Mouse (Mus musculus) lung, embryonic 16.5 days (tissue): ENCODE measurements around the gene Csrnp2. TPM values are rescaled to one million over a fixed set of nuclear protein-coding genes. Genes with fewer than 3 reads are reported as not detected.

ENCODE experiments used
- ATAC-seq: fragments of 200-750 bp; cut with Nextera tagmentation; 2 replicates; pipeline ENCODE4 v1.8.0; 2017; ENCODE audit warnings: low read depth, mild to moderate bottlenecking, moderate library complexity
- H3K27ac ChIP-seq: fragments of 300-500 bp; sonication (generic); 2 replicates; pipeline ENCODE4 v1.5.1; 2014; ENCODE audit warnings: mild to moderate bottlenecking, control low read depth, low read length
- H3K27me3 ChIP-seq: fragments of 300-500 bp; sonication (generic); 2 replicates; pipeline ENCODE4 v1.6.1; 2014; ENCODE audit warnings: low read depth, low read length, mixed read lengths; ENCODE audit not compliant: control insufficient read depth, insufficient read depth
- H3K36me3 ChIP-seq: fragments of 300-500 bp; sonication (generic); 2 replicates; pipeline ENCODE4 v1.6.1; 2014; ENCODE audit warnings: low read length; ENCODE audit not compliant: control insufficient read depth, insufficient read depth
- H3K4me1 ChIP-seq: fragments of 300-500 bp; sonication (generic); replicated peaks from 2 replicates; pipeline ENCODE4 v1.6.1; 2014; ENCODE audit warnings: low read length, mixed read lengths; ENCODE audit not compliant: control insufficient read depth, insufficient read depth
- H3K4me2 ChIP-seq: fragments of 300-500 bp; sonication (generic); 2 replicates; pipeline ENCODE4 v1.6.1; 2014; ENCODE audit warnings: low read depth, low read length, control low read depth
- H3K4me3 ChIP-seq: fragments of 300-500 bp; sonication (generic); 2 replicates; pipeline ENCODE4 v1.5.1; 2014; ENCODE audit warnings: mild to moderate bottlenecking, low read length, control low read depth
- H3K9ac ChIP-seq: fragments of 300-500 bp; sonication (generic); 2 replicates; pipeline ENCODE4 v1.6.1; 2014; ENCODE audit warnings: low read length, control low read depth
- H3K9me3 ChIP-seq: fragments of 300-500 bp; sonication (generic); 2 replicates; pipeline ENCODE4 v1.6.1; 2016; ENCODE audit warnings: low read length; ENCODE audit not compliant: control insufficient read depth
- WGBS: fragments of 180-500 bp; shearing (Covaris S2); extraction: QIAGEN DNeasy Blood & Tissue Kit; methylation state at CpG from one replicate; pipeline ENCODE4 v1.1.7; 2014; 5-methylcytosine and 5-hydroxymethylcytosine counted together
- polyA plus RNA-seq: library from polyadenylated mRNA; unstranded; fragments of >200 nt; fragmentation: Nextera tagmentation; extraction: Ambion mirVana; gene quantifications from 2 replicates; pipeline ENCODE4 v1.2.1, GENCODE M21; 2015

The Csrnp2 gene
- polyA plus RNA-seq, 1 experiment from 2014 or later, result 10.6 TPM

GRCm38 (mm10) chr15:100452486-100452885 lies 42.8 kb downstream of the Csrnp2 start:
- Histone ChIP-seq H3K36me3 (no peaks in the 10 kb centered on the region), H3K9me3 (no peaks in the 10 kb centered on the region), H3K4me1 (no peaks in the 10 kb centered on the region), H3K27ac (no peak overlapping the region), H3K4me2 (no peak overlapping the region), H3K4me3 (no peak overlapping the region), H3K9ac (no peak overlapping the region), H3K27me3 (no peaks in the 10 kb centered on the region)
- no peak for ATAC-seq
- WGBS, result 77% methylated on average over 11 of the region's 11 CpGs

DNA sequence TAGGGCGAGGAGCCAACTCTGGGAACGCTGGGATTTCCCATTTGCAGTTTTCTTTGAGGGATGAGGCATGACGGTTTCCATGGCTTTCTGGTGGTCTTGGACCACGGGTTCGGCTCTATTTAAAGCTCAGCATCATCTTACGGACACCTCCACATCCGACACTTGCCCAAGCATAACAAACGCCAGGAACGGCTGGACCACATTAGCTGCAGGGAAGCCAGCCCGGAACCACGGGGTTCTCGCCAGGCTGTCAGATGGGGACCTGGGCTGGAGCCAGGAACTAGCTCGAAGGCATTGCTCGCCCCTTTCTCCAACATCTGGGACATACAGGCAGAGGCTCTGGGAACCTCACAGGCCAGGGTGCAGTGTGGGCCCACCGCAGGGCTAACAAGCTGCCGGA lies 44.0 kb downstream of the Csrnp2 start:
- WGBS, result 51% methylated on average over 16 of the region's 16 CpGs
- Histone ChIP-seq H3K4me1 (no peaks in the 10 kb centered on the region), H3K4me2 (no peak overlapping the region), H3K4me3 (no peak overlapping the region), H3K9ac (no peak overlapping the region), H3K27ac (no peak overlapping the region), H3K9me3 (no peaks in the 10 kb centered on the region), H3K27me3 (no peaks in the 10 kb centered on the region), H3K36me3 (no peaks in the 10 kb centered on the region)
- peak; percentile 76 for ATAC-seq

DNA sequence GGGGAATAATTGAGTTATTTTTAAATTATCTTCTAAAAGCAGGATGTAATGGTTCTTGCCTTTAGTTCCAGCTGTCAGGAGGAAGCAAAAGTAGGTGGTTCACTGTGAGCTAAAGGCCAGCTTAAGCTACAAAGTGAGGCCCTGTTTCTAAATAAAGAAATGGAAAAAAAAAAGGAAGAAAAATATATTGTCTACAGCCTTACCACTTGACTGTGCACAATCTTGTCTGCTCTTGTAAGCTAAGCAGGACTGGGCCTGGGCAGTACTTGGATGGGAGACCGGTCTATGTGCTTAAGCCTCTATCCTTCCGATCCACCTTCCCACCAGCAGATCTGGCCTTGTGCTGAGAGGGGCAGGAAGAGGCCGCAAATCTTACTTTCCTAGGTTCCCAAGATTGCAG lies 45.8 kb downstream of the Csrnp2 start:
- no peaks in the 10 kb centered on the region for H3K36me3 ChIP-seq
- no peak overlapping the region for H3K4me2 ChIP-seq
- H3K27ac ChIP-seq, result no peak overlapping the region
- no peaks in the 10 kb centered on the region for H3K9me3 ChIP-seq
- WGBS, result 84% methylated on average over 3 of the region's 3 CpGs
- H3K27me3 ChIP-seq, result no peaks in the 10 kb centered on the region
- H3K4me1 ChIP-seq, result no peaks in the 10 kb centered on the region
- H3K4me3 ChIP-seq, result no peak overlapping the region
- no peak for ATAC-seq
- no peak overlapping the region for H3K9ac ChIP-seq

- Histone ChIP-seq H3K9ac (no peak overlapping the region), H3K4me1 (peaks cover 6% of the 10 kb centered on the region; the same call in 1 of the 2 replicates), H3K27ac (no peak overlapping the region), H3K36me3 (no peaks in the 10 kb centered on the region), H3K4me2 (no peak overlapping the region), H3K9me3 (no peaks in the 10 kb centered on the region), H3K4me3 (no peak overlapping the region), H3K27me3 (no peaks in the 10 kb centered on the region)
- ATAC-seq, result no peak
- WGBS, result 62% methylated on average over 4 of the region's 4 CpGs
Measured at GRCm38 (mm10) chr15:100448572-100448971, 46.7 kb downstream of the Csrnp2 start.

DNA sequence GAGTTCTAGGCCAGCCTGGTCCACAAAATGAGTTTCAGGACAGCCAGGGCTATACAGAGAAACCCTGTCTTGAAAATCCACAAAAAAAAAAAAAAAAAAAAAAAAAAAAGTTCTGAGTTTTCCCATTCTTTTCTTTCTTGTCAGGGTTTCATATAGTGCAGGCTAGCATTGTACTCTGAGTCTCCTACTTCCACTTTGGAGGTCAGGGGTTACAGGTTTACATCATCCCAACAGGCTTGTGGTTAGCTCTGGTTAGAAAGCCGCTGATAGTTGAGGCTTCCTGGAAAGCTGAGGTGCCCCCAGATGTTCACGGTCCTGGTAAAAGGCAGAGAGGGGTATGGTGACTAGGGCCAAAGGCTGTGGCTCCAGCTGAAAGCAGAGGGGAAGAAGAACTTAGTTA lies 48.4 kb downstream of the Csrnp2 start:
- no peak overlapping the region for H3K27ac ChIP-seq
- ATAC-seq, result no peak

GRCm38 (mm10) chr15:100443126-100443922 lies 52.0 kb downstream of the Csrnp2 start:
- Histone ChIP-seq H3K9ac (peak overlapping the region; percentile 77), H3K27me3 (no peaks in the 10 kb centered on the region), H3K27ac (peak overlapping the region; percentile 92), H3K4me2 (peak overlapping the region; percentile 88), H3K9me3 (no peaks in the 10 kb centered on the region), H3K36me3 (no peaks in the 10 kb centered on the region), H3K4me3 (peak overlapping the region; percentile 54), H3K4me1 (peaks cover 6% of the 10 kb centered on the region; the same call in 1 of the 2 replicates)
- ATAC-seq, result peak; percentile 99
- 2% methylated on average over 20 of the region's 31 CpGs for WGBS

More for the DNA sequence above, 48.4 kb downstream of the Csrnp2 start:
- Histone ChIP-seq H3K4me3 (no peak overlapping the region), H3K27me3 (no peaks in the 10 kb centered on the region), H3K36me3 (no peaks in the 10 kb centered on the region), H3K4me1 (peaks cover 6% of the 10 kb centered on the region; the same call in 1 of the 2 replicates), H3K9ac (no peak overlapping the region), H3K9me3 (no peaks in the 10 kb centered on the region), H3K4me2 (no peak overlapping the region)
- 74% methylated on average over 2 of the region's 2 CpGs for WGBS

- H3K9me3 ChIP-seq, result no peaks in the 10 kb centered on the region
- no peak overlapping the region for H3K4me2 ChIP-seq
- no peaks in the 10 kb centered on the region for H3K36me3 ChIP-seq
- H3K4me1 ChIP-seq, result no peaks in the 10 kb centered on the region
- no peak overlapping the region for H3K9ac ChIP-seq
- H3K4me3 ChIP-seq, result no peak overlapping the region
- no peak for ATAC-seq
- H3K27me3 ChIP-seq, result no peaks in the 10 kb centered on the region
- H3K27ac ChIP-seq, result no peak overlapping the region
- WGBS, result 39% methylated on average over 10 of the region's 10 CpGs
Measured at GRCm38 (mm10) chr15:100436518-100436917, 58.8 kb downstream of the Csrnp2 start.

DNA sequence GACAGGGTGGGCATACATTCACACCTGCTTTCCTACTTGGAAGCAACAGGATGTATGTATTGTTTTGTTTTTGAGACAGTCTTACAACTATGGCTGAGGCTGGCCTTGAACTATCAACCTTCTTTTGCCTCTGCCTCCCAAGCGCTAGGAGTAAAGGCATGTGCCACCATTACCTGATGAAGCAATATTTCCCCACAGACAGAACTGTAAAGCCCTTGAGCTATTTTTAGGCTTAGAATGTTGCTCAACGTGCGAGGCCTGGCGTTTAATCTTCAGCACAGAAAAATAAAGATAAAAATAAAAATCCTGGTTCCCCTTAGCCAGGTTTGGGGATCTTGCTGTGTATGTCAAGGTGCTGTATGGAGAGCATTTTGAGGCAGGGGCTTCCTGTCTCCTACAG lies 59.2 kb downstream of the Csrnp2 start:
- H3K4me1 ChIP-seq, result no peaks in the 10 kb centered on the region
- ATAC-seq, result no peak
- WGBS, result 64% methylated on average over 4 of the region's 4 CpGs

GRCm38 (mm10) chr15:100433234-100433633 lies 62.1 kb downstream of the Csrnp2 start:
- 0 out of 2 replicates have a peak, but pooled peaks cover 1% of the 10 kb centered on the region for H3K4me1 ChIP-seq
- no peak overlapping the region for H3K27ac ChIP-seq
- no peak for ATAC-seq
- no peaks in the 10 kb centered on the region for H3K9me3 ChIP-seq
- H3K9ac ChIP-seq, result no peak overlapping the region
- H3K4me2 ChIP-seq, result no peak overlapping the region
- no peak overlapping the region for H3K4me3 ChIP-seq
- WGBS, result 51% methylated on average over 4 of the region's 4 CpGs
- no peaks in the 10 kb centered on the region for H3K27me3 ChIP-seq
- H3K36me3 ChIP-seq, result no peaks in the 10 kb centered on the region

More for the DNA sequence above, 59.2 kb downstream of the Csrnp2 start:
- Histone ChIP-seq H3K9ac (no peak overlapping the region), H3K9me3 (no peaks in the 10 kb centered on the region), H3K4me3 (no peak overlapping the region), H3K36me3 (no peaks in the 10 kb centered on the region), H3K4me2 (no peak overlapping the region), H3K27me3 (no peaks in the 10 kb centered on the region), H3K27ac (no peak overlapping the region)
